Mouse (Mus musculus) kidney, adult 8-10 months (tissue): ENCODE measurements around the gene Cmpk1.
"Not testable (repeated sequence)": the region's sequence is repeated elsewhere in the genome, so short reads cannot be mapped to it uniquely, and the experiment has no call there.

Experiments
- DNase-seq, 2 experiments: peaks; one replicate each; pipeline ENCODE4 v3.0.0; 2022

Cmpk1 gene

DNA sequence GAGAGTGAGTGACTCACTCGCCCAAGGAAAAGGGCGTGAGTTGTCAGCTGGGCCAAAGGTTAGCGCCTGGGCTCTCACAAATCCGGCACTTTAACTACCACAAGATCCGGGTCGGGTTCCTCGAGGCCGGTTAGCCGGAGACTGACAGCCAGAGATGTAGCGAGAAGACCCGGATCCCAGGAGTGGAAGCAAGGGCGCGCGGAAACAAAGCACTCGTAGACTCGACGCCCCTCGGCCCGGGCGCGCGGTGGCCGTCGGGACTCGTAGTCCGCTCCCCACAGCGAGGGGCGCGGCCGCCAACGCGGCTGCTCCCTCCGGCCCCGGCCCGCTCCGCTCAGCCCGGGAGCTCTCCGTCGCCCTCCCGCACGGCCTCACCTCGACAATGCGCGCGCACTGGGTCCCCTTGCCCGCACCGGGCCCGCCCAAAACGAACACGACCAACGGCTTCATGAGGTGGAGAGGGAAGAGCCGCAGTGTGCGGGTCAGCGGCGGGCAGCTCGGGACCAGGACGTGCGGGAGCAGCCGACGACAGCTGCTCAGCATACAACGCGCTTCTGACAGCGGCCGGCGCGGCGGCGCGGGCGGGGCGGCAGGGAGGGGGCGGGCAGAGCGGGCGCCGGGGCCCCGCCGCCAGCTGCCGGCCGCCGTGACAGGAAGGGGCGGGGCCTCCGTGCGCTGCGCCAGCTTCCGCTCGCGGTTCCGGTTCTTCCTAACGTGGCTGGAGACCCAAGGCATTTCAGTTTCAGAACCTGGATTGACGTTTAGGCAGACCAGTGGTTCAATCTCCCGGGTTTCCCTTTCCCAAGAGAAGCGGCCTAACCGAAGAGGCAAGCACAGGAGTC, at the start of gene Cmpk1:
Cmpk1 (minus strand) TSS at position 651 of the 842 bp plus-strand sequence.
- DNase-seq = peak; percentile 83 to 84

DNA sequence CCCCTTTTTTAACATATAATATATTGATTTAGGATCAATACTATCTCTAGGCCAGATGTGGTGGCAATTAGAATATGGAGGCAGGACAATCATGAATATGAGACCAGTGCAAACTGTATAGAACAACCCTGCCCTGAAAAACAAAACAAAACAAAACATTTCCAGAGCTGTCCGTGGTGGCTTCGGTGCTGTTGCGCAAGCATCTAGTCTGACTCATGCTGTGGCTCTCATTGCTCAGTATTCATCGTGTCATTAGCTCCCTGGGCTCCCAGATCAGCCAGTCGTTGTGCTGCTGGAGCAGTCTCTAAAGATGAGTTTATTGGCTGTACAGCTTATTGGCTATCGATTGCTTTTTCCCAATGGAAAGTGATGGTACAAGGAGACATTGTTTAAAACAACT, 48.0 kb upstream of the Cmpk1 start:
- DNase-seq = no peak

DNA sequence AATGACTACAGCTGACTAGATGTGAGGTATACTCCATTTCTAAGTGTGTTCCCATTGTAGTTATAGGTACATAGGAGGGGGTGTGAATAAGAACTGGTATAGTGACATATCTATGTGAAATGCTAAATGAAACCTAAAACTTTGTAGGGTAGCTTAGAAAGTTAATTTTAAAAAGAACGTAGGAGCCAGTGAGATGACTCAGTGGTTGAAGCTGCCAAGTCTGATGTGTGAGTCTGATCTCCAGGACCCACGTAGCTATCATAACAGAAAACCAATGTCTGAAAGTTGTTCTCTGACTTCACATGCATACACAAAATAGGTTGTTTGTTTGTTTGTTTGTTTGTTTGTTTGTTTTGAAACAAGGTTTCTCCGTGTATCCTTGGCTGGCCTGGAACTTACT, 33.0 kb upstream of the Cmpk1 start:
- no peak for DNase-seq

DNA sequence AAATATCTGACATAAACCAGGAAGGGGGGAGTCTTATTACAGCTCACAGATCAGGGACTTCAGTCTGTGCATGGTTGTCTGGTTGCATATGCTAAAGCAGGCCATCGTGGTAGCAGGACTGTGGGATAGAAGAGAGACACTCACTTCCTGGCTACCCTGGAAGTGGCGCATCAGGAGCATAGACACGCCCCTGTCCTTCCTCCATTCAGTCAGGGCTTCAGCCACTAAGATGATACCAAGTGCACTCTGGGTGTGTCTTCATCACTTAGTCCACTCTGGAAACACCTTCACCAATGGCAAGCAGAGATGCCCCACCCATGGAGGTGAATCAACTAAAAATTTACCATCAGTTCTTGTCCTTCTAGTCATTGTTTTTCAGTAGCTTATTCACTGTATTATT, 27.2 kb upstream of the Cmpk1 start:
- DNase-seq = no peak

- no peak for DNase-seq
Measured at GRCm38 (mm10) chr4:115000429-115000795, 13.4 kb upstream of the Cmpk1 start.

DNA sequence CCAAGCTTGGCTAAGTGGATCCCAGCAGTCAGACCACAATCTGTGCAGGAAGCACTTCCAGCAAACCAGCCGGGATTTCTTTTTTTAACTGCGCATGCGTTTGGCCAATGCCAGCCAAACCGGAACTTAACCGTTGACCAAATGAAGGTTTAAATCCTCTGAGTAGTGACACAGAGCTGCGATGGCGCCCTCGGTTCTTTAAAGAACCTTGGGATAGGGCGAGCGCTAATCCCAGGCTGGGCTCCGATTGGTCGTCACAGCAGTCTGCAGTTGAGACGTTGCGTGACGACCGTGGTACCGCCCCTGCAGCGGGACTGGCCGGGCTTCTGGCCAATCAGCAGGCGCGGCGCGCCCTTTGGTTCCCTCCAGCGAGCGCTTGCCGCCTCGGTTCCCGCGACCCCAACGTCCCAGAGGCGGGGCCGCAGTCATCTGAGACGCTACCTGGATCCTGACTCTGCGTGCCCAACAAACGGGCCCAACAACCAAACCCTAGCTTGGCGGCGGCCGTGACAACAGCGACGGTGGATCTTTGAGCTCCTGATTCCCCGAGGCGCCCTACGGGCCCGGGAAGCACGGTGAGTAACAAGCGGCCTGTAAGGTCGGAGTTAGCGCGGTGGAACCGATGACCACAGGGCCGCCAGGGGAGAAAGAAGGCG, 12.9 kb upstream of the Cmpk1 start, which contains the start of gene Stil:
Stil (plus strand) TSS at position 387 of the 656 bp plus-strand sequence.
- DNase-seq = peak; percentile 96

- DNase-seq = no peak
Measured at GRCm38 (mm10) chr4:114999445-114999772, 12.4 kb upstream of the Cmpk1 start.

DNA sequence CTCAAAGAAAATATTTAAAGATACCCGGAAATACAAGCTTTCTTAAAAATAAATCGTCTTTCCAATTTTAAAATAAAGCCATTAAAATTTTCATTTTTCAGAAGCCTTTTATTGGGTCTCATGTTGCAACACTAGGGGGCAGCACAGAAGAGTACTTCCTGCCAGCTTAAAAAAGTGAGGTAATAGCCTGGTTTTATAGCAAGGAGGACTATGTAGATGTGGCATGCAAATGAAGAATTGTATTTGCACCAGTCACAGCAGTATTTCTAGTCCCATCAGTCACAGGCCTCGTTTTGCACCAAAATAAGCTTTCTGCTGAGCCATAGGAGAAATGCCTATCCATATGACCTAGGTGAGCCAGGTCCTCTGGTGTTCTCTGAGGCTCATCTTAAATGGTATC, 10.0 kb upstream of the Cmpk1 start:
- DNase-seq = peak; percentile 20 to 46

DNA sequence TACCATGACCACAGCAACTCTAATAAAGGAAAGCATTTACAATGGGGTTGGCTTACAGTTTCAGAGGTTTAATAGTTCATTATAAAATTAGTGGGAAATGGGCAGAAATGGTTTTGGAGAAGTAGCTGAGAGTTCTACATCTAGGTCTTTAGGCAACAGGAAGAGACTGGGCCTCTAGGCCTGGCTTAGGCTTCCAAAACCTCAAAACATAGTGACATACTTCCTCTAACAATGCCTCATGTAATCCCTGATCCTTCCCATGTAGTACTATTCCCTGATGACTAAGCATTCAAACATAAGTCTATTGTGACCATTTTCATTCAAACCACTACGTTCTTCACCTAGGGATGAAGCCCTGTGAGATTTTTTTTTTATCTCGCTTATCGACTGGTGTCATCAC, 7.2 kb upstream of the Cmpk1 start:
- no peak for DNase-seq

DNA sequence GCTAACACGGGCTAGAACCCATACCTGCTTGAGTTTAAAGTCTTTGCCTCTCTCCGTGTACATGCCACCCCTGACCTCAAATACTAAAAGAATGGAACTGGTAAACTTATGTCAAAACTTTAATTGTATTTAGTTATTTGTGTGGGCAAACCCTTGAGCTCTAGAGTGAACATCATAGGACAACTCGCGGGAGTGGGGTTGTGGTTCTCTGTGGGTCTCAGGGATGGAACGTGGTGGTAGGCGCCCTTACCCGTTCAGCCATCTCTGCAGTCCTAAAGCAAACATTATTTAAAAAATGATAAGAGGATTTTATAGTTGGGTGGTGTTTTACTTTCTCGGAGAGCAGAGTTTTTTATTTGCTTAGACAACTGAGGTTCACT, 840 bp downstream of the Cmpk1 start:
- no peak for DNase-seq

- no peak for DNase-seq
Measured at GRCm38 (mm10) chr4:114983020-114983419, 4.0 kb downstream of the Cmpk1 start.

GRCm38 (mm10) chr4:114982619-114983018, 4.4 kb downstream of the Cmpk1 start:
- no peak for DNase-seq

DNA sequence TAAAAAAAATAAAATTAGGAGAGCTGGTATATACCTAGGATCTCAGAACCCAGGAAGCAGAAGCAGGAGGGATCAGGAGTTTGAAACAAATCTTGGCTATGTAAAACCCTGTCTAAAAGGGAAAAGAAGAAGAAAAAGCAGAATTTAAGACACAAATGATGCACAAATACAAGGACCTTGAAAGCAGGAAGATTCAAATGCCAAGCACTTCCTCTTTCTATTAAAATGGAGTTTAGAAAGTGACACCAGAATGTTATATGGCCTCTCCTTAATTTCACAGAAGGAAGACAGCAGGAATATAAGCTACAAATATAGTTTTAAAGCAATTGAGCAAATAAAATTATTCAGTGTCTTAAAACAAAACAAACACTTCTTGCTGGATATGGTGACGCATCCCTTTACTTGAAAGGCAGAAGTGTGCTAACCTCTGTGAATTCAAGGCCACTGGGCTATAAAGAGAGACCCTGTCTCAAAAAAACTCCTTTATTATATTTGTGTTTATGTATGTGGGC, 13.8 kb downstream of the Cmpk1 start:
- no peak for DNase-seq

DNA sequence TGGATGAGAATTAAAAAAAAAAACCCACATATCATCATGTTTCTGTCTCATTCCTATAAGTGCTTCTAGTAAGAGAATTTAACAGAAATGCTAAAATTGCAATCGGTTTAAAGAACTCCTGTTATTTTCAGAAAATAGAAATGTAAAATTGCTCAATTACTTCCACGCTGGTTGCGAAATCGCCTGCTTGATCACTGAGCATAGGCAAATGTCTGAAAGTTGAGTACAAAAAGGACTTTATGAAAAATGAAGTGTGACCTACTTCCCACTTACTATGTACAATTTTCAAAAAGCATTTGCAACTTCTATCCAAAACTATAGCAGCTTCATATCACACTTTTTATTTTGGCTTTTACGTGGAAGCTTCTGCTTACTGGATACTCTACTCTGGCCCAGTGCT, 16.3 kb downstream of the Cmpk1 start:
- DNase-seq = no peak

GRCm38 (mm10) chr4:114960881-114961280, 26.2 kb downstream of the Cmpk1 start:
- DNase-seq = not testable (repeated sequence)

- DNase-seq = no peak
Measured at GRCm38 (mm10) chr4:114959533-114959932, 27.5 kb downstream of the Cmpk1 start.

GRCm38 (mm10) chr4:114958786-114959185, 28.3 kb downstream of the Cmpk1 start:
- no peak for DNase-seq

DNA sequence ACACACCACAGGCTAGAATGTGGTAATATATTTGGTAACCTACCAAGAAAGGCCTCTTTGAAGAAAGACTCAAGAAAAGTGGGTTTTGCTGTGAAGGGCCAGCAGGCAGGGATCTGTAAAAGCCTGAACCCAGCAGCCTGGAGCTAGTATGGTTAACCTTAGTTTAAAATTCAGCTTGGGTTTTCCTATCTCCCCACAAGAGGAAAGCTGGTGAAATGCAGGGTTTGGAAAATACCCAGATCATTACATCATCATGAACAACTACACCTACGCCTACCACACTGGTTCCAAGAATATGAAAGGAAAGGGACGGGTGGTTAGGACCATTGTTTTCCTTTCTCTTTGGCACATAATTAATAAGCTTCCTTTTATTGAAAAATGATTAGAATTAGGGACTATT, 28.8 kb downstream of the Cmpk1 start:
- DNase-seq = no peak

GRCm38 (mm10) chr4:114957403-114957802, 29.6 kb downstream of the Cmpk1 start:
- peak; percentile 15 to 29 for DNase-seq

DNA sequence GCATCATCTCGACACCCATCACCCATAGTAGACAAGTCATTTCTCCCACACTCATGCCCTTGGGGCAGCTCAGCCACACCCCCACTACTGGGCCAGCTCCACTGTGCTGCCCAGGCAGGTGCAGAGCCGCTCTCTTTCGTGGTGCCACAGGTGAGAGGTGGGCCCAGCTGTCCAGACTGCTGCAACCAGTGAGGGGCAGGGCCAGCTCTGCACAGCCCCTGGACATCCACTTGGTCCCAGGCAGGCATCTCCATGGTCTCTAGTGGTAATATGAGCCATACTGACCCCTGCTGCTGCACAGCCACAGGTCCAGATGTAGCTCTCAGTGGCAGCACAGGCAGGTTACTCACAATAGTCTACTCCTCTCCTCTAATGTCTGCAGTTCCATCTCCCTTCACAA, 33.9 kb downstream of the Cmpk1 start:
- no peak for DNase-seq

DNA sequence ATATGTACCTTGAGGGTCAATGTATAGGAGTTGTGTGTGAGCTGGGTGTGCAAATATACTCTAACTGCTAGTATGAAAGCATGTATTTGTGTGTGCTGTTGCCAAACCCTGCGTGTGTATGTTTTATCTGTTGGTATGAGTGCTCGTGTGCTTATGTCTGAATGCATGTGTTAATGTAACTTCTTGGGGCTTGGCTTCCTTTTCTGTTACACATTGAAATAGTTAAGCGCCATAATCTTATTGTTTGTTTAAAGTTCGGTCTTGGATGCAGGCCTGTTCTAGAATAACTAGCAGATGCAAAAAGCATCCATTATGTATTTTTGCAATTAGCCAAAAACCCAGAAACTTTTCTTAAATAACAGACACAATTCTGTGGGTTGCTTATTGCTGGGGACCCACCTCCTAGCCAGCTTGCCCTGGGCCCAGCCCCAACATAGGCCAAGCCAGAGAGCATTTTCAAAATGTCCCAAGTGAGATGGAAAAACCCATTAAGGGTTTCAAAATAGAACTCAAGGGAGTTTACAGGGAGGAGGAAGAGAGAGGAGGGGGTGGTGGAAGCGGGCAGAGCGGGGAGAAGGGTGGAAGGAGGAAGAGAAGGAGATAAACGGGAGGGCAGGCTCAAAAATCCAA, 39.1 kb downstream of the Cmpk1 start:
- DNase-seq = no peak

DNA sequence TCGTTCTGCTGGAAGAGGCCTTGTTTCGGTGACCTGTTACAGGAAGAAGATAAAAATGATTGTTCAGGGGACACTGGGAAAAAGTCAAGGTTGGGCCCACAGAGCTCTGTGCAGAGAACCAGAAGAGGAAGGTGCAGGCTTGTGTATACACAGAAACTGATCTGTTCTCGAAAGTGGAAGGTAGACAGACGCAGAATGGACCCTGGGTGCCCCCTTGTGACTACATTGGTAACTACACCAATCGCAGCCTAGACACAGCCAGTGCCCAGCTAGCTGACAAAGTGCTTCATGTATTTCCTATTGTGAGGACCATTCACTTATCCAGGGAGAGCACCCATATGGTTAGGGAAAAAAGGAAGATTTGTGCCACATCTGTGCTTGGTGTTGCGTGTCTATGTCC, 39.6 kb downstream of the Cmpk1 start:
- peak; percentile 59 to 88 for DNase-seq

GRCm38 (mm10) chr4:114946416-114946815, 40.6 kb downstream of the Cmpk1 start:
- no peak for DNase-seq

- DNase-seq = no peak
Measured at GRCm38 (mm10) chr4:114945021-114945420, 42.0 kb downstream of the Cmpk1 start.
